Mouse (Mus musculus) kidney, embryonic 14.5 days (tissue): Measurements from ENCODE around the gene Rhbdd1. TPM values are rescaled to one million over a fixed set of nuclear protein-coding genes. Genes with fewer than 3 reads are reported as not detected.

Experiments
- ATAC-seq: fragments of 200-750 bp; cut with Nextera tagmentation; 2 replicates; pipeline ENCODE4 v1.8.0; 2017; ENCODE audit warnings: moderate number of reproducible peaks, mild to moderate bottlenecking, moderate TSS enrichment, moderate library complexity; ENCODE audit not compliant: low FRiP score, low TSS enrichment
- H3K27ac ChIP-seq: fragments of 300-500 bp; sonication (generic); 2 replicates; pipeline ENCODE4 v1.5.1; 2014; ENCODE audit warnings: low read depth, mild to moderate bottlenecking, low read length, moderate library complexity, mixed read lengths
- H3K27me3 ChIP-seq: fragments of 300-500 bp; sonication (generic); 2 replicates; pipeline ENCODE4 v1.6.1; 2014; ENCODE audit warnings: mild to moderate bottlenecking, low read length; ENCODE audit not compliant: control insufficient read depth, insufficient read depth
- H3K36me3 ChIP-seq: fragments of 300-500 bp; sonication (generic); 2 replicates; pipeline ENCODE4 v1.6.1; 2014; ENCODE audit warnings: low read length, mixed read lengths; ENCODE audit not compliant: control insufficient read depth, insufficient read depth
- H3K4me1 ChIP-seq: fragments of 300-500 bp; sonication (generic); 2 replicates; pipeline ENCODE4 v1.6.1; 2014; ENCODE audit warnings: low read length, mixed read lengths; ENCODE audit not compliant: control insufficient read depth, insufficient read depth
- H3K4me2 ChIP-seq: fragments of 300-500 bp; sonication (generic); replicated peaks from 2 replicates; pipeline ENCODE4 v1.6.1; 2014; ENCODE audit warnings: low read depth, mild to moderate bottlenecking, low read length
- H3K4me3 ChIP-seq: fragments of 300-500 bp; sonication (generic); 2 replicates; pipeline ENCODE4 v1.5.1; 2014; ENCODE audit warnings: mild to moderate bottlenecking, low read length
- H3K9ac ChIP-seq: fragments of 300-500 bp; sonication (generic); 2 replicates; pipeline ENCODE4 v1.6.1; 2014; ENCODE audit warnings: low read depth, mild to moderate bottlenecking, low read length, moderate library complexity
- H3K9me3 ChIP-seq: fragments of 300-500 bp; sonication (generic); 2 replicates; pipeline ENCODE4 v1.6.1; 2016; ENCODE audit warnings: low read length; ENCODE audit not compliant: control insufficient read depth
- WGBS: fragments of 180-500 bp; shearing (Covaris S2); extraction: QIAGEN DNeasy Blood & Tissue Kit; methylation state at CpG from one replicate; pipeline ENCODE4 v1.1.7; 2014; 5-methylcytosine and 5-hydroxymethylcytosine counted together
- polyA plus RNA-seq: library from polyadenylated mRNA; unstranded; fragments of >200 nt; fragmentation: Nextera tagmentation; extraction: Ambion mirVana; gene quantifications from 2 replicates; pipeline ENCODE4 v1.2.1, GENCODE M21; 2014

The Rhbdd1 gene
- polyA plus RNA-seq, 1 experiment from 2014 or later, result 7.0 TPM

DNA sequence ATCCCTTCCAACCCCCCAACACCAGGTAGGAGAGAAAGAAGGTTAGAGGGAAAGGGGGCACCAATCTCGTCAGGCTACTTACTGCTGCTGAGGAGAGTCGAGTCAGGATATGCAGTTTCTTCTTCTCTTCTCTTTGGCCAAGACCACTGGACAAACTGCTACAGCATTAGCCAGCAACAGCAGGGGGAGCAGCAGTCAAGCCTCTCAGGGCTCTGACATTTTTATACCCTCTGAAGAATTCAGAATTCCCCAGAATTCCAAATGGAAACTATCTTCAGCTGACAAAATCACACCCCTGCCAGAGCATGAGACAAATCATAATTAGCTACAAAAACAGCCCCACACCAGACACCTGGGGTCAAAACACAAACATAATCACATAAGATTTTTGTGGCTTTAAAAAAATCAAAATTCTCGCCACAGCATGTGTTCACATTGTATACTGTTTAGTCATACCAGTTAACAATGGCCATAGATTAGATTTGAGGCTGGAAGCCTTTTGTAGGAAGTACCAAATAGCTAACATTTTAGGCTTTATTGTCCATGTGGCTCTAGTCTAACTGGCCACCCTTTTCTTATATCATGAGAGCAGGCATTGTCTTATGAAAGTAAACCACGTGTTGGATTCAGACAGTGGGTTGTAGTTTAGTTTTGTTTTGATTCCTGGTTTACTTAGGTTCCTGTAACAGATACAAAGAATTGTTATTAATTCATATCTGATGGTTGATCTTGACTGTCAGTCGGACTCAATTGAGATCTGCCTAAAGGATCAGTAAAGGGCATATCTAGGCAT is 55.6 kb downstream of the Rhbdd1 start:
- Histone ChIP-seq H3K27ac (no peak overlapping the region), H3K4me2 (no peak overlapping the region), H3K27me3 (no peaks in the 10 kb centered on the region), H3K9ac (no peak overlapping the region), H3K4me3 (no peak overlapping the region), H3K36me3 (no peaks in the 10 kb centered on the region), H3K4me1 (no peaks in the 10 kb centered on the region), H3K9me3 (no peaks in the 10 kb centered on the region)
- WGBS, result 70% methylated on average over 5 of the region's 5 CpGs
- ATAC-seq, result no peak

DNA sequence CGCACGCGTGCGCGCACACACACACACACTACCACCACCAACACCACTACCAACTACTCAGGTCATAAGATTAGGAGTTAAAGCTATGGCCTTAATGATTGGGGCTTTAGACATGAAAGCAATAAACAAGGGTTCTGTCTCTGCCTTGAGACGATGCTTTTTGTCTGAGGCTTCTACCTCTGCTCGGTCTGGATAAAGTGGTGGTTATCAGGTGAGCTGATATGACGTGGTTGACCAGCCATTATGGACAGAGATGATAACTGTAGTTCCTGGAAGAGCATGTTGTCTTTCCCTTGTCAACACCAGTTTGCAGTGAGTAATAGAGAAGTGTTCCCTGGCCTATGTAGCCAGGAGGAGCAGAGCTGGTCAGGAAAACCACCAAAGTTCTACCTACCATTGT is 57.7 kb downstream of the Rhbdd1 start:
- Histone ChIP-seq H3K36me3 (no peaks in the 10 kb centered on the region), H3K9ac (no peak overlapping the region), H3K27me3 (no peaks in the 10 kb centered on the region), H3K4me3 (no peak overlapping the region), H3K4me2 (no peak overlapping the region), H3K4me1 (no peaks in the 10 kb centered on the region), H3K27ac (no peak overlapping the region), H3K9me3 (no peaks in the 10 kb centered on the region)
- ATAC-seq, result no peak
- WGBS, result 94% methylated on average over 8 of the region's 8 CpGs

DNA sequence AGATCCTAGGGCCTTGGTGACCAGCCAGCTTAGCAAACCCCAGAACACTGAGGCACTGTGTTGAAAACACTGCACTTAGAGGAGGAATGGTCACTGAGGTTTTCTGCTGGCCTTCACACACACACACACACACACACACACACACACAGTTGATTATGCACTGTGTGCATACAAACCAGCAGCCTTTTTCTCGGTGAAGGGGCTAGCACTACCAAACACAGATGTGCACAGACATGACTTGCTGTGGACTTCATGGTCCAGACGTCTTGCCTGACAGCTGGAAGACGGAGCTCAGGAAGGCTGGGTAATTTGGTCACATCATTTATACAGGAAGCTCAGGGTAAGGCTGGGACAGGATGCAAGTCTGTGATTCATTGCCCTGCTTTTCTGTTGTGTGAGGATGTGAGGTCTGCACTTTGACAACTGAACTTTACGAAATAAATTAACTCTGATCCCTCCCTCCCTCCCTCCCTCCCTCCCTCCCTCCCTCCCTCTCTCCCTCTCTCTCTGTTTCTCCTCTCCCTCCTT is 58.6 kb downstream of the Rhbdd1 start:
- Histone ChIP-seq H3K4me3 (no peak overlapping the region), H3K4me1 (no peaks in the 10 kb centered on the region), H3K9ac (no peak overlapping the region), H3K36me3 (no peaks in the 10 kb centered on the region), H3K9me3 (no peaks in the 10 kb centered on the region), H3K4me2 (no peak overlapping the region), H3K27me3 (no peaks in the 10 kb centered on the region), H3K27ac (peak overlapping the region; percentile 7; the same call in 1 of the 2 replicates)
- peak; percentile 89 for ATAC-seq
- 18% methylated on average over 4 of the region's 4 CpGs for WGBS

DNA sequence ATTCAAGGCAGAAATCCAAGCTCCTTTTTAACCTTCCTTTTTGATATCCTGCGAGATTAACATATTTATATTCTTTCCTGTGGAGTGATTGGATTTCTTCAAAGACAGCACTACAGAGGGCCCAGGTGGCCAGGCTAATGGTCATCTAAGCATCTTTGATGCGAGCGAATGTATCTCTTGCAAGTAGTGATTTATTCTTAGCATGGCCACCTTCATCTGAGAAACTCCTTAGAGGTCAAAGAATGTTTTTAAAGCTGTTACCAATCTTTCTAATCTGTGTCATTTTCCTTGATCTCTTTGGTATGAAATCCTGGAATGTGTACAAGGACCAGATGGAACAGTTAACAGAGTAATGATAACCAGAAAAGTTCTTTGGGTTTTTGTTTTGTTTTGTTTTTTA is 59.2 kb downstream of the Rhbdd1 start:
- Histone ChIP-seq H3K36me3 (no peaks in the 10 kb centered on the region), H3K9ac (no peak overlapping the region), H3K27me3 (no peaks in the 10 kb centered on the region), H3K4me3 (no peak overlapping the region), H3K9me3 (no peaks in the 10 kb centered on the region), H3K4me2 (no peak overlapping the region), H3K4me1 (no peaks in the 10 kb centered on the region), H3K27ac (no peak overlapping the region)
- peak; percentile 47; the same call in 1 of the 2 replicates for ATAC-seq
- WGBS, result 27% methylated on average over 3 of the region's 3 CpGs

DNA sequence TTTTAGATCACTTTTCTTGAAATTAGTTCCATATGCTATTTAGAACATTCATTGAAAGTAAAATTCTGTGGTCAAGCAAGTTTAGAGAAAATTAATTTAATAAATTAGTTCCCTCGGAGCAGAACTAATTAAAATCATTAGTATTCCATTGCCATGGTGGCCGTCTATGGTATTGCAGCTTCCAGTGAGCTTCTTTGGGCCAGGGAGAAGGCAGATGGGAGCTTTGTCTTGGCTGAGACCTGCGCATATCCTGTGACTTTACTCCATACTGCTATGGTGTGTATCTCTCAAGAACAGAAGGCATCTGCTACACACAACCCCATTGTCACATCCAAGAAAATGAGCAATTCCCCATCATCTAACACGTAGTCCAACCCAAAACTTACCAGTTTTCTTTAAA is 65.7 kb downstream of the Rhbdd1 start:
- Histone ChIP-seq H3K4me1 (no peaks in the 10 kb centered on the region), H3K9me3 (no peaks in the 10 kb centered on the region), H3K36me3 (no peaks in the 10 kb centered on the region), H3K9ac (no peak overlapping the region), H3K27ac (no peak overlapping the region), H3K4me3 (no peak overlapping the region), H3K27me3 (no peaks in the 10 kb centered on the region), H3K4me2 (no peak overlapping the region)
- no peak for ATAC-seq
- WGBS, result 79% methylated on average over 4 of the region's 4 CpGs

DNA sequence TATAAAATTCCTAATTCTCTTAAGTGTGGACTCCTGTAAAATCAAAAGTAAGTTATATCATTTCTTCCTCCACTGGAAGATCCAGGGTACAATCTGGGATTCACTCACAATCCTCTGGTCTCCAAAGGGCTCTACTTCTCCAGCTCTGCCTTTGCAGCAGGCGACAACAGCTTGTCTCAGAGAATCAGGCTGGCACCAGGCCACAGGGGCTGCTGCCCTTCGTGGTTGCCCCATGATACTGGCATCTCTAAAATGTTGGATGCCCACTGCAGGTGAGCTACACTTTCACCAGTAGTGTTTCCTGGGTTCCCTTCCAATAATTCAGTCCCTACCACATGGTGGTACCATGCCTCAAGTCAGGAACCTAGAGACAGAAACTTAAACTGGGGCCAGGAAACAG is 67.9 kb downstream of the Rhbdd1 start:
- H3K27me3 ChIP-seq, result no peaks in the 10 kb centered on the region
- no peaks in the 10 kb centered on the region for H3K9me3 ChIP-seq
- H3K4me1 ChIP-seq, result no peaks in the 10 kb centered on the region
- H3K27ac ChIP-seq, result no peak overlapping the region
- H3K4me3 ChIP-seq, result no peak overlapping the region
- H3K9ac ChIP-seq, result no peak overlapping the region
- WGBS, result 91% methylated on average over 2 of the region's 2 CpGs
- no peaks in the 10 kb centered on the region for H3K36me3 ChIP-seq
- ATAC-seq, result no peak
- H3K4me2 ChIP-seq, result no peak overlapping the region

DNA sequence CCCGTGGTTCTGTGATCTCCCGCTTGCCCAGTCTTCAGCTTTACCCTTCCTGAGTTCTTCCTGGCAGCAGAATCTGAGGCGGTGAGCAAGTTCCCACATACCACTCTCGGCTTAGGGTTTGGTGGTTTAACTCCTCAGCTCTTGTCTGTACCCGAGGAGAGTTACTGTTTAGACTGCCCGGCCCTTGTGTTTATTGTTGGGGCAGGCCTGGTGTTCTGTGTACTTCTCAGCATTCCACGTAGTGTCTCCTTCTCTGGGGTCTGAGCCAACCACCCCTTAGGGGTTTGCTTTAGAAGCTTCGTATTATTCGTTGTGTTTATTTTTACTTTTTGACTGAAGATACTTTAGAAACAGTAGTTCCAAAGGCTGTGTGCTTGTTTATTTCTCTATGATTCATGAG is 68.8 kb downstream of the Rhbdd1 start:
- Histone ChIP-seq H3K4me1 (no peaks in the 10 kb centered on the region), H3K4me2 (no peak overlapping the region), H3K9me3 (no peaks in the 10 kb centered on the region), H3K4me3 (no peak overlapping the region), H3K36me3 (no peaks in the 10 kb centered on the region), H3K27ac (no peak overlapping the region), H3K27me3 (no peaks in the 10 kb centered on the region), H3K9ac (no peak overlapping the region)
- 41% methylated on average over 9 of the region's 9 CpGs for WGBS
- ATAC-seq, result no peak

DNA sequence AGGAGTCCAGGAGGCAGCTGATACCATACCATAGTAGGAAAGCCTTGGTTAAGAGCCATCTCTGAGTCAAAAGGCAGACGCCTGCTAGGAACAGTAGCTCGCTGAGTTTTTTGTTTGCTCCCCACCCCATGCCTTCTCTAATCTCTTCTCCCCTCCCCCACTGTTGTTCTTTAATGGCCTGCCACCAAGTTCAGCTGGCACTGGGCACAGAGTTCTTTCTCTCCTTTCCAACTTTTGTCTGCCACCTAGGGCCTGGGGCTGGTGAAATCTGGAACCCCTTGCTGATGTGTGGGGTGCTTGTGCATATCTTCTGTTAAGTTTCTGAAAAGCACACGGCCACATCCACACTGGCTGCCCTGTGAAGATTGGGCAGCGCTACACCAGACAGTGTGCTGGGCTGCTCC is 69.6 kb downstream of the Rhbdd1 start:
- Histone ChIP-seq H3K27me3 (no peaks in the 10 kb centered on the region), H3K36me3 (no peaks in the 10 kb centered on the region), H3K9ac (no peak overlapping the region), H3K4me3 (no peak overlapping the region), H3K27ac (no peak overlapping the region), H3K4me1 (no peaks in the 10 kb centered on the region), H3K9me3 (no peaks in the 10 kb centered on the region), H3K4me2 (no peak overlapping the region)
- ATAC-seq, result no peak
- 48% methylated on average over 4 of the region's 4 CpGs for WGBS

DNA sequence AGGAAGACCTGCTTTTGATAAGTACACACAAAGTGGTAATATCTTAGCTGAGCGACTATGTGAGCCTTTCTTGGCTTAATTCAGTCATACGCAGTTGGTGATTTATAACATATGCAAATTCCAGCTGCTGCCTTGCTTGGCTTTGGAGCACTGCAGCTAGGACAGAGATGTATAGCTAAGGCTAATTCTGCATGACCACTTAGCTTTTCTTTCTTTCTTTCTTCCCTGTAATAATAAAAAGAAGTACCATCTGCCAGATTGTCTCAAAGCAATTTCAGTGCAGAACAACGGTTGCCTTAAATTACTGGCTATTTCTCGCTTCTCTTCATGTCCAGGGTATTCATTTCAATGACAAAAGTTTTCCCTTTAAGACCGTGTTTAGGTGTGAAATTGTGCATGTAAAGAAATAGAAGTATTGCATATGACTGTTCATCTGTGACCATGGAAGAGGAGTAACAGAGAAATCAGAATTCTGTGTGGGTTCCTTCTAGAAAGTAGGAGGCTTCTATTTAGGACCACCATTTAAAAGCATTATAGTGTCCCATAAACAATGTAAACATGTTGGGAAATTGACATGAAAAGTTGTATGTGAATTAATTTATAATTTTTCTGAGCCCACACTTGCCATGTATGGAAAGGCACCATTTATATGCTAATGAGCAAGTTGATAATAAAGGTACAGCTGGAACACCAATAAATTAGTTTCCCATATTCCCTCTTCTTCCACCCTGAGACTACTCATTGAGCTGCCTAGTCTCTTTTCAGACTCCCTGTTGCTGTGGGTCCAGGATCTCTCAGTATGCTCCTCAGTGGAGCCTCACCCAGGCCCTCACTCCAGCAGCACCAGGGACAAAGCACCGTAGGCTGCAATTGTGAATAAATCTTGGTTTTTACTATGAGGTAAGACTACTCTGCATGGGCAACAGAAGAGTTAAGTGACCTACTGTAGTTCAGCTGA is 70.8 kb downstream of the Rhbdd1 start:
- Histone ChIP-seq H3K9ac (no peak overlapping the region), H3K9me3 (no peaks in the 10 kb centered on the region), H3K36me3 (no peaks in the 10 kb centered on the region), H3K27ac (no peak overlapping the region), H3K4me1 (no peaks in the 10 kb centered on the region), H3K4me2 (no peak overlapping the region), H3K4me3 (no peak overlapping the region), H3K27me3 (no peaks in the 10 kb centered on the region)
- ATAC-seq, result no peak
- WGBS, result 67% methylated on average over 6 of the region's 6 CpGs
